Mouse (Mus musculus) kidney, postnatal 14 days (tissue): Measurements from ENCODE around the gene Map2k6.

Experiments
- DNase-seq: peaks from one replicate; pipeline ENCODE4 v3.0.0; 2022; ENCODE audit warnings: mixed read lengths

The Map2k6 gene

DNA sequence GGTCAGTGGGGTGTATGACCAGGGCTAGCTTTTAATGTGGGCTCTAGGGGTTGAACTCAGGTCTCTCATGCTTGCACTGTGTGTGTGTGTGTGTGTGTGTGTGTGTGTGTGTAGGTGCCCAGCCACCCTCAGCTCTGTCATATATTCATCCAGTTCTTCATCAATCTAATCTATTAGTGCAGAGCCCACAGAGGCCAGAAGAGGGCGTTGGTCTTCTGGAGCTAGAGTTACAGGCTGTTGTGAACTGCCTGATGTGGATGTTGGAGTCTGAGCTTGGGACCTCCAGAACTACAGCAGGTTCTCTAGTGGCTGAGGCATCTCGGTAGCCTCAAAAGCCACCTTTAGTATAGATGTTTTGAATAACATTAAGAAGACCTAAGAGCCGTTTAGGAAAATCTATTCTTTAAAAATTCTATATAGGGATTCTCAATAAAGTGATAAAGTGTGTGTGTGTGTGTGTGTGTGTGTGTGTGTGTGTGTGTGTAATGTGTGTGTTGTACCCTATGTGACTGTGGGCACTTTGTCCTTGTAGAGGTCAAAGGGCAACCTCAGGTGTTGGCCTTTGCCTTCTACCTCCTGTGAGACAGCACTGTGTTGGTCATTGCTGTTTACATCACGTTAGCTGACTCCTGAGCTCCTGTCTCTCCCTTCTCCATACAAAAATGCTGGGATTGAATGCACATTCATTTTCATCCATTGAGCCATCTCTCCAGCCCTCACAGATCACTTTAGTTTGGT is 96.6 kb downstream of the Map2k6 start:
- no peak for DNase-seq

DNA sequence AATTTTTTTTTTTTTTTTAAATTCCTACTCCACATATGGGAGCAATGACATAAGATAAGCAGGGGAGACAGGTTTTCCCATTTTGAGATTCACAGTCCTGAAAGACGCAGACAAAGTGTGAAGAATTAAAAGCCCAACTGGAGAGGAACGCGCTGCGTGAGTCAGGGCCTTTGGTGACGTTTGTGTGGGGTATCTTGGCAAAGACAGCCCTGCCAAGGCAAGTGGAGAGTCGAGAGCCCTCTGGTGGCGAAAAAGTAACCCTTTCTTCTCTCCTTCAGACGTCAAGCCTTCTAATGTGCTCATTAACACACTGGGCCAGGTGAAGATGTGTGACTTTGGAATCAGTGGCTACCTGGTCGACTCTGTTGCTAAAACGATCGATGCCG is 97.1 kb downstream of the Map2k6 start:
- DNase-seq: peak; percentile 69

DNA sequence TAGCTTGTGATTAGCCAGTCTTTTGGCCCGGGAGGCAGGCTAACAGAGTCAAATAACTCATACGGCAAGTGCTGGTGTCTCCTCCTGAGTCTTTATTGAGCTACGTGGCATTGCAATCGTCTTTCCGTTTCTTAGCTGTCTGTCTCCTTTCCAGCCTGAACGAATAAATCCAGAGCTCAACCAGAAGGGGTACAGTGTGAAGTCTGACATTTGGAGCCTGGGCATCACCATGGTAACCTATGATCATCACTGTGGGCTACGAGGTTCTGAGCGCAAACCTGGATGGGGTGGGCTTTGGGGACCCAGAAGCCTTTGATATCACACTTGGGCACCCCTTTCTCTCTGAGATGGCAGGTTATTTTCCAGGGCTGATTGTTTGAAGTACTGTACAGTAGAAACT is 98.8 kb downstream of the Map2k6 start:
- no peak for DNase-seq

- DNase-seq: peak; percentile 67
These were observed 99.8 kb downstream of the Map2k6 start for GRCm38 (mm10) chr11:110498651-110499213.

DNA sequence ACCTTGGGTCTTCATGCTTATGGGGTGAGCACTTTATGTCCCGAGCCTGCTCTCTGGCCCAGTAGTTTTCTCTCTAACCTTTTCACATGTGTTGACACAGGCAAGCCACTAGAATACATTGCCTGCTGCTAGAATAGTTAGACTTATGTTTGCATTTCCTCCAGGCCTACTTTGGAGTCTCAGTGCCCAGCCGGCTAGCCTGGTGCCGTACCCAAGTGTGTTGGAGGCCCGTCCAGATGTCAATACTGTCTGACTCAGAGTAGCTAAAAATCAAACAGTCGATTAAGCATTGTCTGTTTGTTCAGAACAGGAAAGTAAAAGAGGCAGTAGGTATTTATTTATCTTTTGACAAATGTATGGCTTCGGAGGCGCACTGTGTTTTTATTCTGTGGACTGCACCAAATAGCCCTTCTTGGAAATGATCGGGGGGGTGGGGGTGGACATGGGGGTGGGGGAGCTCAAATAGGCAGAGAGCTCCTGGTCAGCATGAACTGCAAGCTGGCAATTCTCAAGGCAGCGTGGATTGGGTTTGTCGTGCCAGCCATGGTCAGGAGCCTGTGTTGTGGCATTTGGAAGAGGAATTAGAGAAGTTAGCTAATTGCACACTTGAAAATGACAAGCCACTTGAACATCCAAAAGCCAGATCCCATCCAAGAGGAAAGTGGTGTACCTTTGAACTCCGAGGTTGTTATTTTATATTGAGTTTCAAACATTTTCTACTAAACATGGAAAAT is 104.2 kb downstream of the Map2k6 start:
- no peak for DNase-seq

GRCm38 (mm10) chr11:110511466-110511865 is 112.5 kb downstream of the Map2k6 start:
- DNase-seq: no peak

DNA sequence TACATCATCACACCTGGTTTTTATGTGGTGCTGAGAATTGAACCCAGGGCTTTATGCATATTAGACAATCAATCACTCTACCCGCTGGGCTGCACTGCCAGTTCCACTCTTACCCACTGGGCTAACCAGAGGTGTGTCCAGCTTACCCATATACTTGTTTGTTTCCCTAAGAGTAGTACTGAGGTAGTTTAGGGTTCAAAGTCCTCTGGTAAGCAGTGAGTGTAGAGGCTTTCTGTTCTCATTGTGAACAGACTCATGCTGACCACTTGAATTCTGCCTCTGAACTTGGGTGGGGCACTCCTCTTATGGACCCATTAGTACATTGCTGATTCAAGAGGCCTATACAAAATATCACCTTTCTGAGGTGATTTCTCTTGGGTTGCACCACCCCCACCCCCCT is 119.7 kb downstream of the Map2k6 start:
- DNase-seq: no peak

- no peak for DNase-seq
These were observed 124.0 kb downstream of the Map2k6 start for GRCm38 (mm10) chr11:110522906-110523305.

DNA sequence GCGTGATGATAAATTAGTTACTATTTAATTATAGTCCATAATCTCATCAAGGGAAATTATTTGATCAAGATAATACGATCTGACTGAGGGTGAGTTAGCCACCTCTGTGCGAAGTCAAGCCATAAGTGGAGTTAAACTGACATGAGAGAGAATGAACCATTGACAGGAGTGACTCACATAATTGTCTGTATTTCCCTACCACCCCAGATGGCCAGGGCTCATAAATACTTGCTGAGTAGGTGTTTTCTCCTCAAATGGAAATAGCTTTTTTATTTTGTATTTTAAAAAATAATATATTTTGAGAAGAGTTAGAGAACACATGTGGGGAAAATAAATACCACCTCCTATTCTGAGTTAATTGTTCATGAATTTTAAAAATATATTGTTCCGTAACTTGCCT is 127.2 kb downstream of the Map2k6 start:
- no peak for DNase-seq

DNA sequence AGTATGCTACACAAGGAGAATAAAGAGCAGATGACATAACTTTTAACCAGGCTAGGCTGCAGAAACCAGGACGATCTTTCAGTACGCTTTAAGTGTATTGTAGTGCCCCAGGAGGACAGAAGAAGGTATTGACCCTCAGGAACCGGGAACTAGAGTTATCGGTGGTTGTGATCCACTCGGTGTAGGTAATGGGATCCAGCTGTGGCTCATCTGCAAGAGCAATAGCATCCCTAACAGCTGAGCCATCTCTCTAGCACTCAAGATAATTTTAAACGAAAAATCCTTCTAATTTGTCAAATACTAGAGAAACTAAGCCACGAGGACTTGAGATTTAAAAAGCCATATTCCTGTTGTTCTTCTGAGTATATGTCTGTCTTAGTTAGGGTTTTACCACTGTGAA is 132.2 kb downstream of the Map2k6 start:
- no peak for DNase-seq

GRCm38 (mm10) chr11:110534856-110535255 is 135.9 kb downstream of the Map2k6 start:
- DNase-seq: no peak

DNA sequence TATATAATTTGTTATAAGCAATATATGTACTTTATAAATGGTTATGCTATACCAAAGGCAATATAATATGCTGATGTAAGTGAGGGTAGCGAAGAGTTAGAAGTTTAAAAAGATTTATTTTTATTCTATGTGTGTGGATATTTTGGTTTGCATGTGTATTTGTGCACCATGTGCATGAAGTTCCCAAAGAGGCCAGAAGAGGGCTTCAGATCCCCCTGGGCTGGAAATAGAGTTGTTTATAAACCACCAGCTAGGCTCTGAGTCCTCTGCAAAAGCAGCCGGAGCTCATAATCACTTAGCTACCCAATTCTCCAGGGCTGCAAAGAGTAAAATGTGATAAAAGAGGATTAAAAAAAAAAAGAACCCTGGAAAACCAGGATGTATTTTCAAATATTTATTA is 137.6 kb downstream of the Map2k6 start:
- DNase-seq: no peak

DNA sequence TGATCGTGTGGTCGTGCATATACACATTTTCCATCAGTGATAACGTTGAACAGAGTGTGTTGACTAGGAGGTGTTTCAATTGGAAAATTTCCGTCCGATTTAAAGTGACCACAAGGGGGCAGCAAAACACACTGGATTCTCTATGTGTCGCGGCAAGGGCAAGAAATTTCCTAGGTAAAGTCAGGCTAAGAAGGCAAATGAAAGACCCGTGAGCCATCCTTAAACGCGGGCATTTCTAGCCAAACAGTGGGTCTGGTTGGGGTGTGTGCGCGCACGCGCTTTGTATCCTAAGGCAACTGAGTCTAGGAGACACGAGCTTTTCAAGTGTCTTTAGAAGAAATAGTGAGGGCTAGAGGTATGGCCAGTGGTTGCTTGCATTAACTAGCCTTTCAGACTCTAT is 138.7 kb downstream of the Map2k6 start:
- DNase-seq: peak; percentile 83

GRCm38 (mm10) chr11:110538206-110538605 is 139.3 kb downstream of the Map2k6 start:
- DNase-seq: no peak

DNA sequence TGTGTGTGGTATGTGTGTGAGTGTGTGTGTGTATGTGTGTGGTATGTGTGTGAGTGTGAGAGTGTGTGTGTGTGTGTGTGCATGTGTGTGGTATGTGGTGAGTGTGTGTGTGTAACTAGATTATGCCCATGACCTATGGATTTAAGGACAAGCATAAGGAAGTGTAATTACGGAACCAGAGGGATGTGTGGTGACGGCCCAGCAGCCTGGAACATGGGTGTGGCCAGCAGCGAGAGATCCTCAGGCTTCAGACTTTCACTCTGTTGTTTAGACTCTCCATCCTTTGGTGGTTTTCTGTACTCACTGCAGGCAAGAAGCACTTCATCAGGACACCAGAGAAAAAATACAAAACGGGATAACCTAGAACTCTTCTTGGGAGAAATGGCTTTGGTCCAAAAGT is 143.0 kb downstream of the Map2k6 start:
- no peak for DNase-seq

DNA sequence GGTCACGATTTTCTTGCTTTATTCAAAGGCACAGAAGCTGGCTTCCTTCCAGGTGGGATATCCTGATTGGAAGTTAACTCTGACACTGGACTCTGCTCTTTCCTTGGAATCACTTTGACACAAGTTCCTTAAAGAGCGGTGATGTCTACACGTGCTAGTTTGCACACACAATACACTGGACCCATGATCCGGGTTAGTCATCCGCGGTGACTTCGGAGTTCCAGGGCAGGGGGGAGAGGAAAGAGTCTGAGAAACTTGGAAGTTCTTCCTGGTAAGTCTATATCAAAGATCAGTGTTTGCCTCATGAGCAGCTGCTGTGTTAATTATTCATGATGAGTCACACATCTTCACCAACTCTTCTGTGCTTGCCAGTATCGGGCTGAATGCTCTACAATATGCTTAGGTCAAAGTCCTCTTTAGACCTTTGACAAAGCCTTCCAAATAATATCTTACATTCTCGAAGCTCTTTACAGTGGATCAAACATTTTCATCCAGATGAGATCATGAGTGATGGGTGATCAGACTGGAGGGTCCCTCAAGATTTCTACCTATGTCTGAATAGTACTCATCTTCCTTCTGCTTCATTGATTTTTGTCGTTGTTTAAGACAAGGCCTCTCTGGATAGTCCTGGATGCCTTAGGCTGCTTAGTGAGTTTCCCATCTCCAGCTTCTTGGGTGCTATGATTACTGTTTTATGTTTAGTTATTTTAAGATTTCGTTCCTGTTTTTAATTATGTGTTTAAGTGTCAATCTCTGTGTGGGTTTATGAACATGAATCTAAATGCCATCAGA is 145.7 kb downstream of the Map2k6 start:
- DNase-seq: peak; percentile 69

DNA sequence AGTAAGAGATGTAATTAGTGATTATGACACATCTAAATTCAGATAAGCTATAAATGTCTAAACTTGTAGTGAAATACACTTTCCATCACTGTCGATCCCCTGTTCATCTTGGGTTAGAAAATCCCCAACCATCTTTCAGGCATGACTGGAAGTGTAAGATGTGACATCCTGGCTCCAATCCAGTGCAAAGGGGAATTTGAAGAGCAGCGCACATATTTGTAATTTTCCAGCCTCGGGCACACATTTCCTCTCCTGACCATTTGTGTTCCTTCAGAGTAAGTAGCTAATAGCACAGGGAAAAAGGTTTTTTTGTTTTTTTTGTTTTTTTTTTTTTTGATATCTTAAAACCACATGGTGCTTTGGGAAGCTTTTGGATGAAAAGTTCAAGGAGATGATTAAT is 146.5 kb downstream of the Map2k6 start:
- DNase-seq: peak; percentile 54

GRCm38 (mm10) chr11:110551471-110551967 is 152.6 kb downstream of the Map2k6 start:
- peak; percentile 69 for DNase-seq

GRCm38 (mm10) chr11:110562320-110563081 is 163.6 kb downstream of the Map2k6 start:
- no peak for DNase-seq

DNA sequence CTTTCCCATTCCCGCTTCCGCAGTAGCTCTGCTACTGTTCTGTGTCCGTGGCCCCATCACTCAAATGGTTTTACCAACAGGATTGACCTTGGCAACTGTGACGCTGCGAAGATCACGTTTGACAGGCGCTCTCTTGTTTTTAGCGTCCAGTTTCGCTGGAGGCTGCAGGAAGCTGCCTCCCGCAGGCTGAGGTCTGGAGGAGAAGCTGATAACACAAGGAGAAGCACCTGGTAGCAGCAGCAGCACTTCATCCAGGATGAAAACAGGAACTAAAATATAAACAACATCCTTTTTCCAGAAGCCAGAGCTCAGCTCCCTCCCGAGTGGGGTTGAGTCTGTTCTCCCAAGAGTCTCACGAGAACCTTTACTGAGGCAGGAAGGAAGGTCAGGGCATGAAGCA is 164.3 kb downstream of the Map2k6 start:
- peak; percentile 11 for DNase-seq

DNA sequence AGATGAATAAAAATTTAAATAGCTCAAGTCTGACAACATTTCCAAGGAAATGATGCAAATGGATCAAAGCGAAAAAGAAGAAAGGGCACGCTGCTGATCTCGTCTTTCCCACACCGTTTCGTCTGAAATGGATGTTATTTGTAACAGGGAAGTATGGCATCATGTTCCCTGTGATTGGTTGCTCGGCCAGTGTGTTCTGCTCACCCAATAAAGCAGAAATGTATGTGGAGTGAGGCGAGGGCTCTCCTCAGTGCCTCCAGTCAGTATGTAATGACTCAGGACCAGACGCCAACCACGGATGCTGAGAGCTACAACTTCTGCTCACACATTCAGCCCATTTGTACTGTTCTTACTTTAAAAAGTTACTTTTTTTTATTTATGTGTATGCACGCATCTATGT is 164.9 kb downstream of the Map2k6 start:
- DNase-seq: no peak

DNA sequence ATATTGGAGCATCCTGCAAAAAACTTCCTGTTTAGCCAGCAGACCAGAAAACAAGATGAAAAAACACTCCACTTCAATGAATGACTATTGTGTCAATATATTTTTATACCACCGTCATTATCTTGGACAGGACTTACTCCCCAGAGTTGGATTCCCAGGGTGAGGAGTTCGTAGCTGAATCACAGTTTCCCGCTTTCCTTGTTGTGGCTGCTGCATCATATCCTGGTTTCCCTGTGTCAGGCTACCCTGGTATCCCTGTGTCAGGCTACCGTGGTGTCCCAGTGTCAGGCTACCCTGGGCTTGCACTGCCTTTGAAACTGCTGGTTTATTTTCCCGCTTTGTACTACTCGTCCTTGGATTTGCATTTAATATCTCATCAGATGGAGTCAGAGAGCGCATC is 167.4 kb downstream of the Map2k6 start:
- DNase-seq: no peak
